Comparison of ENCODE assay signal across 24 mouse cellular contexts in the genomic region with DNA sequence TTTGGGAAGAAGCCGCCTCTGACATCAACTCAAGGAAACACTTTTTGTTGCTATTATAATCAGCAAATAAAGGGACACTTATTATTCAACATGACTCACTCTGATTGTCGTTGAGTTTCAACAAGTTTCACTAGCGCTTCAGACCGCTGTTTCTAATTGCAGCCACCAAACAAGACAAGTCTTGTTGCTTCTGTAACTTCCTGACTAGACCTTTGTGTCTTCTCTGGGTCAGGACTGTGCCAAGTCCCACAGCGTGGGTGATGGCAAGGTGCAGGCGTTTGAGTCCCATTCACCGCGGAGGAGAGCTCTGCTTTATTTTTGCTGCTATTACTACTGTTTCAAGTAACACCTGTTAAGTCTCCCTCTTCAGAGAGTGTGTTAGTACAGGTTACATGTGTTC.
A peak's percentile ranks its signal among the peaks of the same experiment; 100 is the strongest.
DNase-seq lines count a peak whose midpoint lies in the region; TF ChIP-seq lines count a peak whose summit lies in the region.
"Had no signal": no experiment of that assay in that cellular context is flagged by ENCODE, and none has a peak within 500 bp of the region (broad histone marks: within the 10 kb centered on the region; RNA-seq: fewer than 3 reads in every experiment).

No protein-coding gene starts in this region.

- H3K4me3 ChIP-seq in layer of hippocampus, adult 2 months: no peak overlapping the region
- H3K4me3 ChIP-seq: embryonic facial prominence, embryonic 10.5 days; embryonic facial prominence, embryonic 13.5 days; erythroblast, embryonic 14.5 days; forebrain, embryonic 12.5 days; heart, adult 2 months; hindbrain, embryonic 12.5 days; hindbrain, embryonic 15.5 days had no signal

- no peak for TF ChIP-seq CTCF in layer of hippocampus, adult 2 months (conservative IDR thresholded peaks at IDR 0.05)
- TF ChIP-seq CTCF in brain, embryonic 14.5 days (IDR thresholded peaks at IDR 0.05; ENCODE audit: borderline replicate concordance, extremely low read depth, insufficient read depth, insufficient read length): no peak

- H3K27ac ChIP-seq in layer of hippocampus, adult 2 months: peak overlapping the region; percentile 46
- H3K27ac ChIP-seq: embryonic facial prominence, embryonic 10.5 days; embryonic facial prominence, embryonic 13.5 days; forebrain, embryonic 12.5 days; heart, adult 2 months; hindbrain, embryonic 12.5 days; hindbrain, embryonic 15.5 days had no signal

- TF ChIP-seq POLR2A in brain, embryonic 14.5 days (IDR thresholded peaks at IDR 0.05; ENCODE audit: borderline replicate concordance, extremely low read depth, insufficient read depth, insufficient read length, poor library complexity, severe bottlenecking): no peak

- DNase-seq in layer of hippocampus, adult 2 months (ENCODE audit: low spot score in 2 of 2): no peak
- no peak for DNase-seq in layer of hippocampus, adult 9-11 months
- peak; percentile 53 for DNase-seq in Muller cell, postnatal 12 days (ENCODE audit: inconsistent ontology term)
- peak; percentile 19 for DNase-seq in brain, embryonic 14.5 days (ENCODE audit: low read depth)
- no peak for DNase-seq in gastrocnemius, postnatal 4 days (ENCODE audit: low spot score in 2 of 2)
- DNase-seq in adrenal gland, adult 8-10 months: no peak
- DNase-seq: adrenal gland, postnatal 10 days; adrenal gland, postnatal 36 days; cerebellum, adult 11-12 months; cerebellum, adult 8-10 months; cerebellum, postnatal 10 days; cerebellum, postnatal 36 days; embryo, embryonic 11 days; gastrocnemius, postnatal 10 days; gastrocnemius, postnatal 36 days; heart, adult 2 months; kidney, adult 11 months; kidney, adult 8-10 months had no signal

Comparison
In these comparisons a context has a peak if more than half of its experiments do, and no peak if none do; other contexts are left out.
1. DNase-seq: peak in Muller cell, postnatal 12 days (single experiment) and brain, embryonic 14.5 days (single experiment); none in layer of hippocampus, adult 2 months (0 of 2), layer of hippocampus, adult 9-11 months (single experiment), gastrocnemius, postnatal 4 days (0 of 2) and adrenal gland, adult 8-10 months (single experiment).